Mouse (Mus musculus) stomach, postnatal 0 days (tissue): ENCODE measurements around the gene Stxbp5l. TPM values are rescaled to one million over a fixed set of nuclear protein-coding genes. Genes with fewer than 3 reads are reported as not detected.
A peak's percentile ranks its signal among the peaks of the same experiment; 100 is the strongest.
"Not testable (repeated sequence)": the region's sequence is repeated elsewhere in the genome, so short reads cannot be mapped to it uniquely, and the experiment has no call there.

Experiments
- ATAC-seq: fragments of 200-750 bp; cut with Nextera tagmentation; 2 replicates; pipeline ENCODE4 v1.8.0; 2017; ENCODE audit not compliant: low FRiP score, low TSS enrichment
- DNase-seq: peaks from one replicate; pipeline ENCODE4 v3.0.0-alpha.2; 2016; ENCODE audit warnings: low spot score
- H3K27ac ChIP-seq: fragments of 300-500 bp; sonication (generic); replicated peaks from 2 replicates; pipeline ENCODE4 v1.5.1; 2014; ENCODE audit warnings: mild to moderate bottlenecking, control low read depth
- H3K27me3 ChIP-seq: fragments of 300-500 bp; sonication (generic); 2 replicates; pipeline ENCODE4 v1.6.1; 2014; ENCODE audit warnings: low read length; ENCODE audit not compliant: control insufficient read depth, insufficient read depth
- H3K36me3 ChIP-seq: fragments of 300-500 bp; sonication (generic); 2 replicates; pipeline ENCODE4 v1.6.1; 2014; ENCODE audit warnings: low read length, mixed read lengths; ENCODE audit not compliant: control insufficient read depth, insufficient read depth
- H3K4me1 ChIP-seq: fragments of 300-500 bp; sonication (generic); replicated peaks from 2 replicates; pipeline ENCODE4 v1.6.1; 2014; ENCODE audit warnings: antibody characterized with exemption; ENCODE audit not compliant: control insufficient read depth, insufficient read depth
- H3K4me2 ChIP-seq: fragments of 300-500 bp; sonication (generic); replicated peaks from 2 replicates; pipeline ENCODE4 v1.6.1; 2014; ENCODE audit warnings: low read depth, mild to moderate bottlenecking, control low read depth, moderate library complexity
- H3K4me3 ChIP-seq: fragments of 300-500 bp; sonication (generic); 2 replicates; pipeline ENCODE4 v1.5.1; 2014; ENCODE audit warnings: low read depth, low read length, control low read depth
- H3K9ac ChIP-seq: fragments of 300-500 bp; sonication (generic); 2 replicates; pipeline ENCODE4 v1.6.1; 2014; ENCODE audit warnings: mild to moderate bottlenecking, low read length, control low read depth, mixed read lengths
- H3K9me3 ChIP-seq: fragments of 300-500 bp; sonication (generic); 2 replicates; pipeline ENCODE4 v1.6.1; 2016; ENCODE audit warnings: low read length; ENCODE audit not compliant: control insufficient read depth
- CTCF ChIP-seq: IDR thresholded peaks from 2 replicates; pipeline ENCODE4 v1.5.1; 2016; ENCODE audit warnings: antibody characterized with exemption, low read depth, mild to moderate bottlenecking, moderate library complexity
- EP300 ChIP-seq: optimal IDR thresholded peaks from 2 replicates; pipeline ENCODE3; 2016; ENCODE audit warnings: antibody characterized with exemption
- WGBS: fragments of 180-500 bp; shearing (Covaris S2); extraction: QIAGEN DNeasy Blood & Tissue Kit; methylation state at CpG from one replicate; pipeline ENCODE4 v1.1.7; 2014; 5-methylcytosine and 5-hydroxymethylcytosine counted together
- polyA plus RNA-seq: library from polyadenylated mRNA; unstranded; fragments of >200 nt; fragmentation: Nextera tagmentation; extraction: Ambion mirVana; gene quantifications from 2 replicates; pipeline ENCODE4 v1.2.1, GENCODE M21; 2015

Gene Stxbp5l
- polyA plus RNA-seq, 1 experiment from 2014 or later, result 2.5 TPM

DNA sequence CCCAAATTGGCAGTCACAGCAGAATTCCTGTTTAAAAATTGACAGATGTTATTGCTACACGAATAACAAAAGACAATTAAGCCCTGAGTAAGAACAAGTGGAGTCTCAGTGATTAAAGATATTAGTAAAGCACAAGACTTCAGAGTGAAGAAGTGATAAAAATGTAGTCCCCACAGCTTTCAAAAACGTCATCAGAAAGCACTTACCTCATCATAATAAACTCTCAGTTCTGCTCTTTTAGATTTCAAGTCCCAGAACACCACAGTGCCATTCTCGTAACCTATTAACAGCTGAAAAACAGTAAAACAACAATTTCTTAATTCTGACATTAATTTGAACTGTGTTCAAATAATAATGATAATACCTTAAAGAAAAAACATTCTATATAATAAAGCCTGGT is 123.1 kb downstream of the Stxbp5l start:
- no peak overlapping the region for H3K4me3 ChIP-seq
- H3K9ac ChIP-seq, result no peak overlapping the region
- TF ChIP-seq EP300 (no peak), CTCF (no peak)
- H3K27me3 ChIP-seq, result no peaks in the 10 kb centered on the region
- H3K36me3 ChIP-seq, result no peaks in the 10 kb centered on the region
- no peak overlapping the region for H3K4me2 ChIP-seq
- no peaks in the 10 kb centered on the region for H3K4me1 ChIP-seq
- H3K9me3 ChIP-seq, result no peaks in the 10 kb centered on the region
- ATAC-seq (no peak), DNase-seq (no peak)
- 61% methylated on average over 3 of the region's 3 CpGs for WGBS
- H3K27ac ChIP-seq, result no peak overlapping the region

DNA sequence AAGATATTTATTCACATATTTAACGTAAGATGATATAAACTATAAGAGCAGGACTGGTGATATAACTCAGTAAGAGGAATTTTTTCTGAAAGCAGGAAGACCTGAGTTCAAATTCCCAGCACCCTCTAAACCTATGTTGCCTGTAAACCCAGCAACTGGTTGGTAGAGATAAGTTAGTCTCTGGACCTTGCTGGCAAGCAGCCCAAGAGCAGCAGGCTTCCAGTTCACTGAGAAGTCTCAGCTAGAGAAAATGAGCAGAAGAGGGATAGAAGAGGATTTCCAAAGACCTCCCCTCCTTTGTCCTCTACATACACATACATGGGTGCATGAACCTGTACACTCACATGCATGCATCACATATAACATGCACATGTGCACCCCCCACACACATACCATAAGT is 165.6 kb downstream of the Stxbp5l start:
- Histone ChIP-seq H3K27me3 (no peaks in the 10 kb centered on the region), H3K27ac (no peak overlapping the region), H3K9me3 (no peaks in the 10 kb centered on the region), H3K4me1 (no peaks in the 10 kb centered on the region), H3K4me2 (no peak overlapping the region), H3K4me3 (no peak overlapping the region), H3K9ac (no peak overlapping the region), H3K36me3 (no peaks in the 10 kb centered on the region)
- TF ChIP-seq EP300 (no peak), CTCF (no peak)
- no peak for ATAC-seq
- 92% methylated on average over 1 of the region's 1 CpGs for WGBS
- no peak for DNase-seq

DNA sequence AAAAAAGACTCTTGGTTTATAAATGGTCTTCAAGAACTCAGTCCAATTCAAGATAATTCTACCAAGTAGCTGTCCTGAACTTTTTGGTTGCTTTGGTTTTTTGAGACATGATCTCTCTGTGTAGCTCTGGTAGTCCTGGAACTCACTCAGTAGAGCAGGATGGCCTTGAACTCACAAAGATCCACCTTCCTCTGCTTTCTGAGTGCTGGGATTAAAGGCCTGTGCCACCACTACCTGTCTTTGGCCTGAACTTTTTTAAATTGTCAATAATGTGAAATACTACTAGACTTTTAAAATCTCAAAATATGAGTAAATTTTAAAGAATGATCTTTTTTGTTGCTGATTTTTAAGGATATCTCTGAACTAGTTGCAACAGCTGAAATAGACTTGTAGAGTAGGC is 176.0 kb downstream of the Stxbp5l start:
- no peak overlapping the region for H3K4me3 ChIP-seq
- H3K9me3 ChIP-seq, result no peaks in the 10 kb centered on the region
- no peak overlapping the region for H3K4me2 ChIP-seq
- no peaks in the 10 kb centered on the region for H3K36me3 ChIP-seq
- no peak overlapping the region for H3K27ac ChIP-seq
- TF ChIP-seq CTCF (no peak), EP300 (no peak)
- ATAC-seq (no peak), DNase-seq (no peak)
- H3K9ac ChIP-seq, result no peak overlapping the region
- H3K27me3 ChIP-seq, result no peaks in the 10 kb centered on the region
- no peaks in the 10 kb centered on the region for H3K4me1 ChIP-seq

DNA sequence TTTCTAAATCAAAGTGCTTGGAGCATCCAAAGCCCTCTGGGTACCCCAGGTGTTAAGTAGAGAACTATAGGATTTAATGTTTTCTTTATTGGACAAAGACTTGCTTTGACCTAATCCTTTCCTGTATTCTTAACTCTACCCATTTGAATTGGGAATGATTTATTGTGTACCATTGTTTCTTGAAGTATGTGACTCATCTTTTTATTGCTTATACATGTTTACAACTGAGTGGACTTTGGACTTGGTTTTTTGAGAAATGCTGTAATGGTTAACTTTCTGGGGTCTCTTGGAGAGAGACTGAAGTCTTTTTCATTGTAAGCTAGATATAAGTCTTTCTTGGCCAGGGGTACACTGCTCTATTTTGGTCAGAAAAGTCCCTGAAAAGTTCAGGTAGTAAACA is 190.6 kb downstream of the Stxbp5l start:
- no peak overlapping the region for H3K4me3 ChIP-seq
- no peak overlapping the region for H3K27ac ChIP-seq
- H3K27me3 ChIP-seq, result no peaks in the 10 kb centered on the region
- DNase-seq, result no peak
- no peak for TF ChIP-seq EP300
- TF ChIP-seq CTCF, result no peak
- ATAC-seq, result no peak
- H3K4me1 ChIP-seq, result no peaks in the 10 kb centered on the region
- no peak overlapping the region for H3K9ac ChIP-seq
- no peaks in the 10 kb centered on the region for H3K9me3 ChIP-seq
- H3K4me2 ChIP-seq, result no peak overlapping the region
- no peaks in the 10 kb centered on the region for H3K36me3 ChIP-seq

DNA sequence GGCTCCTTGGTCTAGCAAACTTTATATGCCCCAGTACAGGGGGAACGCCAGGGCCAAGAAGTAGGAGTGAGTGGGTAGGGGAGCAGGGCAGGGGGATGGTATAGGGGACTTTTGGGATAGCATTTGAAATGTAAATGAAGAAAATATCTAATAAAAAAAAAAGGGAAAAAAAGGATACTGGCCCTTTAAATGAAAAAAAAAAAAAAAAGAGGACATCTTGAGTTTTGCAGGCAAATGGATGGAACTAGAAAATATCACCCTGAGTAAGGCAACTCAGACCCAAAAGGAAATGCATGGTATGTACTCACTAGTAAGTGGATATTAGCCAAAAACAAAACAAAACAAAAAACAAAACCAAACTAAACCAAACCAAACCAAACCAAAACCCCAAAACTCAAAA is 259.6 kb downstream of the Stxbp5l start:
- not testable (repeated sequence) for H3K4me1 ChIP-seq, ATAC-seq, H3K9me3 ChIP-seq, H3K9ac ChIP-seq, H3K27me3 ChIP-seq, DNase-seq, H3K36me3 ChIP-seq, H3K4me3 ChIP-seq, H3K4me2 ChIP-seq, H3K27ac ChIP-seq
- WGBS, result 91% methylated on average over 1 of the region's 1 CpGs

DNA sequence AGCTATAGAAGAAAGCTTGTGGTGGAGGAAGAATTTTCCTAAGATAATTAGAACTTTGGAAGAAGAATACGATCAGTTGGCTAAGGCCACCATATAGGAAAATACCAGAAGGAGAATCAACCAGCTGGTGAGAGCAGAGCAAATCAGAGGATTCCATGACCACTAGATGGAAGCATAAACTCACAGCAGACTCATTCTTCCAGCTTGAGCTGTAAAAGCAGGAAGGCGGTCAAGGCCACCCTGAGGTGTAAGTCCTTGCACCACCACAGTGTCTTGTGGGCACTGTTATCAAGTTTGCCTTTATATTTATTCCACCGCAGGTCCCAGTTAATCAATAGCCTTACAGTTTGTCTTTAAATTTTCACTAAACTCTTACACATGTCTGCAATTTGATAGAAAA is 275.5 kb downstream of the Stxbp5l start:
- whole genome bisulfite sequencing, result 28% methylated on average over 3 of the region's 3 CpGs
- no peak overlapping the region for H3K4me2 ChIP-seq
- peak; percentile 52 for DNase-seq
- H3K36me3 ChIP-seq, result no peaks in the 10 kb centered on the region
- no peak overlapping the region for H3K4me3 ChIP-seq
- no peaks in the 10 kb centered on the region for H3K9me3 ChIP-seq
- H3K27me3 ChIP-seq, result no peaks in the 10 kb centered on the region
- TF ChIP-seq EP300 (no peak), CTCF (peak; percentile 88)
- H3K27ac ChIP-seq, result no peak overlapping the region
- peak; percentile 78; the same call in 1 of the 2 replicates for ATAC-seq
- no peaks in the 10 kb centered on the region for H3K4me1 ChIP-seq
- no peak overlapping the region for H3K9ac ChIP-seq

DNA sequence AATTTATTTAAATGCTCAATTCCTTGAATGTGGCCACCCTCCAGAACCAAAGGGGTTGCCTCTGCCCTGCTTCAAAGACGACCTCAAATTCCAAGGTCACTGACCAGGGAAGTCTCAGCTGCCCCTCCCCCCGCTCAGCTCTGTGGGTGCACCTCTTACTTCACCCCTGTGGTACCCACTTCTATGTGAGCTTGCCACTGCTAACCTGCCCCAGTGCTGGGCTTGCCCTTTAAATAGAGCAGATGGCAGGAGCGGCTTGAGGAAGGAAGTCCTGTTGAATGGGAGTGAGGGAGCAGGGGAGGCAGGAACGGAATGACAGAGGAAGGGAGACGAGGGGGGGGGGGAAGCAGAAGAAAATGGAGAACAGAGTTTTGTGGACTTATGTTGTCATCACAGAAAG is 276.0 kb downstream of the Stxbp5l start:
- Histone ChIP-seq H3K27me3 (no peaks in the 10 kb centered on the region), H3K4me1 (no peaks in the 10 kb centered on the region), H3K4me3 (no peak overlapping the region), H3K27ac (no peak overlapping the region), H3K9ac (no peak overlapping the region), H3K36me3 (no peaks in the 10 kb centered on the region), H3K4me2 (no peak overlapping the region), H3K9me3 (no peaks in the 10 kb centered on the region)
- DNase-seq (no peak), ATAC-seq (no peak)
- WGBS, result 31% methylated on average over 5 of the region's 5 CpGs
- TF ChIP-seq EP300, result no peak
- TF ChIP-seq CTCF, result no peak
